In the genomic region with DNA sequence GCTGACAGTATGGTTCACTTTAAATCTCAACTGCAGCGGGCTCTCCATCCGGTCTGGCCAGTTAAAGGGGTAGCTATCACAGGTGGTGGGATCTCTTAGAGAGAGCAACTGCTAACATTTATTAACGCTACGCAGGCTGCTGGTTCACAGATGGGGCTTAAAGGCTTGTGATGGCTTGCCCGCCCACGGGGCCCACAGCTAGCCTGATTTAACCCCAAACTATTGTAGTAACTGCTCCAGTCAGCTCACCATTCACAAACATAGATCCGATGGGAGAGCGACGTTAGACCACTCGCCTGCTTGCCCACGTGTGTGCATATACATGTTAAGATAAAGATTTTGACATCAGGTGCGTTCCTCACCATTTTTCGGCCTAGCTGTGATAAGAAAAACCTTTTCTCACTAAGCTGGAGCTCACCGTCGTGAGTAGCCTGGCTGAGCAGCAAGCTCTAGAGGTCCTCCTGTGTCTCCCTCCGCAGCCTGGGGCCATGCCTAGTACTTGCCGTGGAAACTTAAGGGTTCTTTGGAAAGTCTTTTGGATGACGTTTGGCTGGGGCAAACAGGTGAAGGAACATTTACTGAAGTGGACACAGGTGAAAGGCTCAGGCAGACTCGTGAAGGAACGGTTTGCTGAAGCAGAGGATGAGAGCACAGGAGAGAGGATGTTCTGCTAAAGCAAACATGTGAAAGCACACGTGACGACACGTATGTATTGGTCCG, we compare ENCODE assay signal across 8 mouse cellular contexts. TPM values are rescaled to one million over a fixed set of nuclear protein-coding genes. Genes with fewer than 3 reads are reported as not detected.
DNase-seq lines count a peak whose midpoint lies in the region; ATAC-seq and TF ChIP-seq lines count a peak whose summit lies in the region.

No protein-coding gene starts in this region.

- ATAC-seq in lung, embryonic 16.5 days (ENCODE audit: low read depth), result no peak
- ATAC-seq in limb, embryonic 13.5 days (ENCODE audit: low FRiP score, low read depth), result peak; percentile 29; the same call in 1 of the 2 replicates
- no peak for ATAC-seq in stomach, embryonic 15.5 days (ENCODE audit: insufficient read depth, low FRiP score, low read depth)
- ATAC-seq in frontal cortex, adult (ENCODE audit: low TSS enrichment), result no peak

- no peak for TF ChIP-seq POLR2A in lung, adult 2 months (IDR thresholded peaks at IDR 0.05; ENCODE audit: borderline replicate concordance, extremely low read depth, low read depth, low read length)

- peak overlapping the region; percentile 70 for H3K27ac ChIP-seq in lung, embryonic 16.5 days (ENCODE audit: low read length)
- 0 out of 2 replicates have a peak overlapping the region, but pooled peaks have one; percentile 35 for H3K27ac ChIP-seq in limb, embryonic 13.5 days
- peak overlapping the region; percentile 48 for H3K27ac ChIP-seq in stomach, embryonic 15.5 days

- H3K4me1 ChIP-seq in lung, embryonic 16.5 days (replicated peaks; ENCODE audit: control insufficient read depth, insufficient read depth, low read length), result peaks cover 29% of the 10 kb centered on the region
- H3K4me1 ChIP-seq in lung, adult 2 months (ENCODE audit: control insufficient read depth, insufficient read depth, low read length), result peaks cover 36% of the 10 kb centered on the region
- peaks cover 64% of the 10 kb centered on the region for H3K4me1 ChIP-seq in limb, embryonic 13.5 days
- peaks cover 25% of the 10 kb centered on the region for H3K4me1 ChIP-seq in stomach, embryonic 15.5 days

- no peaks in the 10 kb centered on the region for H3K9me3 ChIP-seq in lung, embryonic 16.5 days (ENCODE audit: control insufficient read depth, low read length)
- no peaks in the 10 kb centered on the region for H3K9me3 ChIP-seq in limb, embryonic 13.5 days
- no peaks in the 10 kb centered on the region for H3K9me3 ChIP-seq in stomach, embryonic 15.5 days

- H3K4me3 ChIP-seq in lung, embryonic 16.5 days (ENCODE audit: low read length), result no peak overlapping the region
- H3K4me3 ChIP-seq in lung, adult 2 months (replicated peaks; ENCODE audit: extremely low read depth, low read depth, low read length), result no peak overlapping the region
- no peak overlapping the region for H3K4me3 ChIP-seq in limb, embryonic 13.5 days
- H3K4me3 ChIP-seq in stomach, embryonic 15.5 days (replicated peaks), result no peak overlapping the region

- DNase-seq in cerebellum, adult 11-12 months, result peak; percentile 15
- DNase-seq in cerebellum, adult 9-11 months, result no peak
- DNase-seq in lung, adult 2 months, result no peak
- DNase-seq in spleen, postnatal 10 days (ENCODE audit: low spot score in 2 of 2), result no peak

- 50% methylated on average over 24 of the region's 24 CpGs for WGBS in lung, embryonic 16.5 days
- 58% methylated on average over 24 of the region's 24 CpGs for WGBS in lung, adult 2 months
- WGBS in limb, embryonic 13.5 days, result 53% methylated on average over 24 of the region's 24 CpGs
- WGBS in stomach, embryonic 15.5 days, result 52% methylated on average over 24 of the region's 24 CpGs

- H3K27me3 ChIP-seq in lung, embryonic 16.5 days (ENCODE audit: control insufficient read depth, insufficient read depth, low read depth, low read length), result no peaks in the 10 kb centered on the region
- H3K27me3 ChIP-seq in limb, embryonic 13.5 days, result no peaks in the 10 kb centered on the region
- H3K27me3 ChIP-seq in stomach, embryonic 15.5 days (replicated peaks), result no peaks in the 10 kb centered on the region

- no peaks in the 10 kb centered on the region for H3K36me3 ChIP-seq in lung, embryonic 16.5 days (ENCODE audit: control insufficient read depth, insufficient read depth, low read length)
- H3K36me3 ChIP-seq in limb, embryonic 13.5 days, result peaks cover 4% of the 10 kb centered on the region; the same call in 1 of the 2 replicates
- 0 out of 2 replicates have a peak, but pooled peaks cover 3% of the 10 kb centered on the region for H3K36me3 ChIP-seq in stomach, embryonic 15.5 days

- H3K9ac ChIP-seq in lung, embryonic 16.5 days (ENCODE audit: low read length), result peak overlapping the region; percentile 48; the same call in 1 of the 2 replicates
- H3K9ac ChIP-seq in limb, embryonic 13.5 days, result no peak overlapping the region
- H3K9ac ChIP-seq in stomach, embryonic 15.5 days, result no peak overlapping the region; the same call in 1 of the 2 replicates

- H3K4me2 ChIP-seq in lung, embryonic 16.5 days (ENCODE audit: low read depth, low read length), result peak overlapping the region; percentile 43
- H3K4me2 ChIP-seq in limb, embryonic 13.5 days (replicated peaks), result peak overlapping the region; percentile 44
- H3K4me2 ChIP-seq in stomach, embryonic 15.5 days, result 0 out of 2 replicates have a peak overlapping the region, but pooled peaks have one; percentile 44

- no peak for TF ChIP-seq CTCF in lung, adult 2 months (IDR thresholded peaks at IDR 0.05; ENCODE audit: insufficient read depth, low read length)

RNA-seq across cellular contexts. Expression of a gene that starts 13.8 kb away (rescaled TPM):
- 19.7 and 20.7 TPM in 2 replicates for polyA plus RNA-seq in lung, embryonic 16.5 days (2015; fragmentation: Nextera tagmentation; extraction: Ambion mirVana)
- polyA plus RNA-seq in lung, adult 2 months (2012; rRNA removed), result 66.7 and 97.0 TPM in 2 replicates
- 17.8 and 18.1 TPM in 2 replicates for polyA plus RNA-seq in limb, embryonic 13.5 days (2015; fragmentation: Nextera tagmentation; extraction: Ambion mirVana)
- polyA plus RNA-seq in stomach, embryonic 15.5 days (2015; fragmentation: Nextera tagmentation; extraction: Ambion mirVana), result 22.4 and 25.7 TPM in 2 replicates
